Mouse (Mus musculus) c-Kit-negative CD71-positive TER-119-positive erythroid progenitor cells, embryonic 14.5 days (primary cell): ENCODE results near the gene Arhgap8.

Experiments
- DNase-seq: peaks from one replicate; pipeline ENCODE4 v3.0.0-alpha.2; 2013; ENCODE audit warnings: low read depth, low spot score

Gene Arhgap8

DNA sequence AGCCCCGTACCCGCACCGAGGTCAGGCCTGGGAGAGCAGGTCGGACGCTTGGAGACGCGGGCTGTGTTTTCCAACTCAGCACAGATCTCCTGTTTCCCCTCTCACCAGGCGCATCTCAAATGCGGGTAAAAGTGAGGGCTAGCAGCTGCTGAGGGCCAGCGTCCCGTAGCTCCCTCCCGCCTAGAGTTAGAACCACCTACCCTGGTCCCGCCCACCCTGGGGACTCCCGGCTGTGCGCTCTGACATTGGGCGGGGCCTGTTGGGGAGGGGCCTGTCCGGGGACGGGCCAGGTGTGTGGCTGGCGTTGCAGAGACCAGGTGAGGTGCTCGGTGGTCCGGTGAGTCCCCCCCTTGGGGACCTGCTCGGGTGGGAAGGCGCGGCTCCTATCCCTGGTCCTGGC is at the start of gene Arhgap8:
Arhgap8 (plus strand) TSS at position 262 of the 400 bp plus-strand sequence.
- DNase-seq: no peak

DNA sequence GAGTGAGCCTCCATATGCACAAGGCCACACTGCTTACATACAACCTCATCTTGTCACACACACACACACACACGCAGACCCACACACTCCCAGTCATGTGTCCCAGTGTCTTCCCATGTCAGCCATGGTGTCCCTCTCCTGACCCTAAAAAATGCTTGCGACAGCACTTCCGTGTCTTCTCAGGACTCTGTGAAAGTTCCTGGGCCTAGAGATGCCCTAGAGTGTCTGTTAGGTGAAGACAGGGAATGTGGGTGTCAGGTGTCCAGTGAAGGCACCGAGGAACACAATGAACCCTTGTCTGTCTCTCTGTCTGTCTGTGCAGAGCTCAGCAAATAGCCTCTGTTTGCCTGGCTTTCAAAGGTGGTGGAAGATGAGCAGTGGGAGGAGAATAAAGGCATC is 49.2 kb upstream of the Arhgap8 start:
- DNase-seq: no peak

GRCm38 (mm10) chr15:84671401-84672307 is 48.2 kb upstream of the Arhgap8 start:
- no peak for DNase-seq

- DNase-seq: no peak
These were observed 47.6 kb upstream of the Arhgap8 start for GRCm38 (mm10) chr15:84672308-84672615.

- DNase-seq: no peak
These were observed 47.2 kb upstream of the Arhgap8 start for GRCm38 (mm10) chr15:84672616-84673015.

- DNase-seq: no peak
These were observed 45.4 kb upstream of the Arhgap8 start for GRCm38 (mm10) chr15:84674329-84675067.

DNA sequence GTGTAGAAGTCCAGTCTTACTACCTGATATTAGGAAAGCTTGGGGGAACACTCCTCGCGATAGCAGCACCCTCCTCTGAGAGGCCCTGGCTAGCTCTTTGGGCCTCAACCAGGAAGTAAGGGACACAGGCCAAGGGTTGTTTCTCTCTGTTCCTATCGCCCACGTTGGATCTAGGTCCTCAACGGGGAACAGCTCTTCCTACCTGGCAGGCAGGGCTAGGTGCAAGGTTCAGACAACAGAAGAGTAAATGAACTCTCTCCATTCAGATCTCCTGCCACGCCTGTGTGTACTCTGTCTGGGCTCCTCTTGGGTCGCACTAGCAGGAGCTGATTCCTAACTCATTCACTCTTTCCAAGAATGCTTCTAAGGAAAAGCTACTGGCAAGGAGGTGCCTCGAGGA is 44.5 kb upstream of the Arhgap8 start:
- no peak for DNase-seq

GRCm38 (mm10) chr15:84677943-84678342 is 41.9 kb upstream of the Arhgap8 start:
- no peak for DNase-seq

DNA sequence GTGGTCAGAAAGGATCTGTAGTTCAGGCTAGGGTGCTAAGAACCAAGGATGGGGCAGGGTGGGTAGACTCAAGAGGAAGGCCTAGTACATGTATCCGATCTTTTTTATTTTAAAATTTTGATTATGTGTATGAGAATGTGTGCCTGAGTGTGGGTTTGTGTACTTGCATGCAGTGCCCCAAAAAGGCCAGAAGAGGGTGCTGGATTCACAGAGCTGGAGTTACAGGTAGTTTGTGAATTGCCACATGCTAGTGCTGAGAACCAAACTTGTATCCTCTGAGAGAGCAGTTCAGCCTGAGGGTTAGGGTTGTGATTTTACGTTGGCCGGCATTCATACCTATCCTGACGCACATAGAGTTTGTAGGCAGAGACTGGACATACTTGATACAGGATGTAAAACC is 40.8 kb upstream of the Arhgap8 start:
- no peak for DNase-seq

DNA sequence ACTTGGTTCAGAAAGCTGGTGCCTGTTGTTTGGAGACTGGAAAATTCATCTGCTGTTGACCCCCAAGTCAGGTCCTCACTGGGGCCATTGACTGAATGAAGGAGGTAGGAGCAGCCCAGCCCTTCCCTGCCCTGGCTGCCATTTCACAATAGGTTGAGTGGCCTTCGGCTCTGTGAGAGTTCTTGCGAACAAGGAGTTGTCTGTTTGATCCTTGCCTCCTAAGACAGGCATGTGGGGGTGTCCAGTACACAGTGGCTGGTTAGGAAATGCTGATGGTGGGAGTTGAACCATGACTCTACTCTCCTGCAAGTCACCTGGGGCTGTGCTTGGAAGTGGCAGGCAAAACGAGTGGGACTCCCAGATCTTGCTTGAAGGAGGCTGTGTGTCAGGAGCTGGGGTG is 40.1 kb upstream of the Arhgap8 start:
- DNase-seq: no peak

GRCm38 (mm10) chr15:84680545-84681454 is 39.1 kb upstream of the Arhgap8 start:
- no peak for DNase-seq

DNA sequence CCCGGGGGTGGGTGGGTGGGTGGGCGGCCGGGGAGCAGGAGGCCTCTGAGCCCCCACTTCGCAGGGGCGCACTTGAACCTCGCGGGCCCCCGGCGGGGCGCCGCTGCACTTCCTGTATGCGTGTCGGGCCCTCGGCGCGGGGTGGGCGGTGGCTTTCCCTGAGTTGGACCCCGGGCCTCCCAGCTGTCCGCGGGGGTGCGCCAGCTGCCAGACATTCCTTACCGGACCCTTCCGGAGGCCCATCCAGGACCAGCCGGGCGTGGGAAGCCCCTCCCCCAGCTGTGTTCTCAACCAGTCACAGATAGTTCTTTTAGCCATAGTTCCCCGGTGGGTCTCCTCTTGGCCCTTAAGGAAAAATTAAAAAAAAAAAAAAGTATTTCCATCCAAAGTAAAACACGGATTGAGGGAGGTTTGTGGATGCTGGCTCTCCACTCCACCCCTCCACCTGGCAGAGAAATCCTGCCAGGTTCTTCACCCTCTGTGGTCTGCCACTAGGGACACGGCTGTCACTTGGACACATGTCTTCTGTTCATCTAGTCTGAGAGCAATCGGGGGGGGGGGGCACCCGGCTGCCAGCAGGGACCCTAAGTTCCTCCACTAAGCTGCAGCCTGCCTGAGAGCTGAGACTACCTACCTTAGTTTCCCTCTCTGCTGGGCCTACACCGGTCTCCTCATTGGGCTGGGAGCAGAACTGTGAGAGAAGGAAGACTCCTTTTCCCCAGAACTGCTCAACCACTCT is 38.2 kb upstream of the Arhgap8 start:
- no peak for DNase-seq

- no peak for DNase-seq
These were observed 37.6 kb upstream of the Arhgap8 start for GRCm38 (mm10) chr15:84682206-84682605.

GRCm38 (mm10) chr15:84682821-84683220 is 37.0 kb upstream of the Arhgap8 start:
- DNase-seq: no peak

GRCm38 (mm10) chr15:84684520-84684919 is 35.3 kb upstream of the Arhgap8 start:
- DNase-seq: no peak

GRCm38 (mm10) chr15:84685417-84685816 is 34.4 kb upstream of the Arhgap8 start:
- DNase-seq: no peak

GRCm38 (mm10) chr15:84687904-84688303 is 31.9 kb upstream of the Arhgap8 start:
- no peak for DNase-seq

DNA sequence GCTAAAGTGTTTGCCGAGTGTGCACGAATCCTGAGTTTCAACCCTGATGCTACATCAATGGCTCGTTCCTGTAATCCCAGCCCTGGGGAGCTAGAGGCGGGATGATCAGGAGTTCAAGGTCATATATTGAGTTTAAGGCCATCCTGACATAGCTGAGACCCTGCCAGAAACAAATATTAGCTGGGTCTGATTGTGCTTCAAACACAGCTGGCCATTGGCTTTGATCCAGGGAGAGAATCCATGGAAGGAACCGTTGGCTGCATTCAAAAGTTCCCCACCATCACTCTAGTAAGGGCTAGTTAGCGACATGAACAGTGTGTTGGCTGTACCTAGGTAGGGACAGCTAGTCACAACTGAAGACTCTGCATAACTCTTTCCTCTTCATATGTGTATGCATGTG is 30.5 kb upstream of the Arhgap8 start:
- no peak for DNase-seq

- no peak for DNase-seq
These were observed 28.3 kb upstream of the Arhgap8 start for GRCm38 (mm10) chr15:84691513-84691912.

- DNase-seq: no peak
These were observed 27.2 kb upstream of the Arhgap8 start for GRCm38 (mm10) chr15:84692645-84693044.

DNA sequence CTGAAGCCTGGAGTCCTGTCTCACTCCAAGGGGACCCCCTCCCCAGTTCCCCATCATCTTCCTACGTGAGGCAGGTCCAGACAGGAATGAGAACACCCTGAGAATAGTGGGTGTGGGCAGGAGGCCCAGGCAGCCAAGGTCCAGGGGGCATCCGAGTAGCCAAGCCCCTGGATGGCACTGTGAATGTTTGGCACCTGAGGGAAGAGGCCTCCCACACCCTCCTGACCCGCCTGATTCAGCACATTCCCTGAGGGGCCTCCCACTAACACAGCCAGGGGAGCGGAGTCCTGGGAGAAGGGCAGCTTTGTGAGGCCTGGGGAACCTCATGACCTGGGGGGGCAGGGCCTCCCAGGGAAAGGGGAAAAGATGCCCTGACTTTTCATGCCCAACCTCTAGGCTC is 23.8 kb upstream of the Arhgap8 start:
- DNase-seq: no peak
